Mouse (Mus musculus) heart, embryonic 15.5 days (tissue): ENCODE results near the gene Emsy. TPM values are rescaled to one million over a fixed set of nuclear protein-coding genes. Genes with fewer than 3 reads are reported as not detected.
A peak's percentile ranks its signal among the peaks of the same experiment; 100 is the strongest.

Source experiments
- ATAC-seq: fragments of 200-750 bp; cut with Nextera tagmentation; replicated peaks from 2 replicates; pipeline ENCODE4 v1.8.0; 2017; ENCODE audit warnings: low read depth, moderate TSS enrichment; ENCODE audit not compliant: insufficient number of reproducible peaks, insufficient read depth, low FRiP score
- H3K27ac ChIP-seq: fragments of 300-500 bp; sonication (generic); 2 replicates; pipeline ENCODE4 v1.5.1; 2015; ENCODE audit warnings: mild to moderate bottlenecking, inconsistent platforms
- H3K27me3 ChIP-seq: fragments of 300-500 bp; sonication (generic); 2 replicates; pipeline ENCODE4 v1.6.1; 2015; ENCODE audit warnings: inconsistent platforms
- H3K36me3 ChIP-seq: fragments of 300-500 bp; sonication (generic); 2 replicates; pipeline ENCODE4 v1.6.1; 2015; ENCODE audit warnings: mild to moderate bottlenecking, inconsistent platforms
- H3K4me1 ChIP-seq: fragments of 300-500 bp; sonication (generic); replicated peaks from 2 replicates; pipeline ENCODE4 v1.6.1; 2015; ENCODE audit warnings: inconsistent platforms
- H3K4me2 ChIP-seq: fragments of 300-500 bp; sonication (generic); 2 replicates; pipeline ENCODE4 v1.6.1; 2015; ENCODE audit warnings: inconsistent platforms, mild to moderate bottlenecking, moderate library complexity
- H3K4me3 ChIP-seq: fragments of 300-500 bp; sonication (generic); 2 replicates; pipeline ENCODE4 v1.5.1; 2015; ENCODE audit warnings: mild to moderate bottlenecking, inconsistent platforms
- H3K9ac ChIP-seq: fragments of 300-500 bp; sonication (generic); 2 replicates; pipeline ENCODE4 v1.6.1; 2015; ENCODE audit warnings: mild to moderate bottlenecking, inconsistent platforms
- H3K9me3 ChIP-seq: fragments of 300-500 bp; sonication (generic); replicated peaks from 2 replicates; pipeline ENCODE4 v1.6.1; 2016; ENCODE audit warnings: inconsistent platforms
- WGBS: fragments of 180-500 bp; shearing (Covaris S2); methylation state at CpG from one replicate; pipeline ENCODE4 v1.1.7; 2015; ENCODE audit warnings: mixed read lengths; 5-methylcytosine and 5-hydroxymethylcytosine counted together
- polyA plus RNA-seq: library from polyadenylated mRNA; unstranded; fragments of >200 nt; fragmentation: Nextera tagmentation; extraction: Ambion mirVana; gene quantifications from 2 replicates; pipeline ENCODE4 v1.2.1, GENCODE M21; 2015

The Emsy gene
- polyA plus RNA-seq, 1 experiment from 2014 or later, result 20.2 TPM

GRCm38 (mm10) chr7:98562186-98562585 is 94.4 kb downstream of the Emsy start:
- 72% methylated on average over 8 of the region's 8 CpGs for WGBS
- H3K27ac ChIP-seq, result no peak overlapping the region

GRCm38 (mm10) chr7:98561556-98562164 is 94.9 kb downstream of the Emsy start:
- Histone ChIP-seq H3K9ac (no peak overlapping the region), H3K4me1 (peaks cover 29% of the 10 kb centered on the region), H3K4me3 (no peak overlapping the region), H3K27me3 (no peaks in the 10 kb centered on the region), H3K27ac (no peak overlapping the region), H3K36me3 (no peaks in the 10 kb centered on the region), H3K9me3 (no peaks in the 10 kb centered on the region), H3K4me2 (no peak overlapping the region)
- no peak for ATAC-seq
- WGBS, result 77% methylated on average over 12 of the region's 12 CpGs

More at GRCm38 (mm10) chr7:98562186-98562585, 94.4 kb downstream of the Emsy start:
- H3K9me3 ChIP-seq, result no peaks in the 10 kb centered on the region
- H3K4me1 ChIP-seq, result peaks cover 24% of the 10 kb centered on the region
- H3K36me3 ChIP-seq, result no peaks in the 10 kb centered on the region
- H3K9ac ChIP-seq, result no peak overlapping the region
- H3K4me2 ChIP-seq, result no peak overlapping the region
- no peak for ATAC-seq
- no peaks in the 10 kb centered on the region for H3K27me3 ChIP-seq
- no peak overlapping the region for H3K4me3 ChIP-seq

GRCm38 (mm10) chr7:98558128-98558921 is 98.3 kb downstream of the Emsy start:
- H3K4me2 ChIP-seq, result no peak overlapping the region
- peaks cover 20% of the 10 kb centered on the region for H3K4me1 ChIP-seq
- H3K27me3 ChIP-seq, result no peaks in the 10 kb centered on the region
- H3K4me3 ChIP-seq, result no peak overlapping the region
- H3K9ac ChIP-seq, result no peak overlapping the region
- H3K27ac ChIP-seq, result no peak overlapping the region
- no peak for ATAC-seq
- H3K36me3 ChIP-seq, result no peaks in the 10 kb centered on the region
- 54% methylated on average over 9 of the region's 9 CpGs for WGBS
- no peaks in the 10 kb centered on the region for H3K9me3 ChIP-seq

- no peak overlapping the region for H3K9ac ChIP-seq
- WGBS, result 82% methylated on average over 6 of the region's 6 CpGs
- no peaks in the 10 kb centered on the region for H3K36me3 ChIP-seq
- no peak overlapping the region for H3K4me2 ChIP-seq
- H3K4me1 ChIP-seq, result peaks cover 23% of the 10 kb centered on the region
- no peak for ATAC-seq
- H3K4me3 ChIP-seq, result no peak overlapping the region
- no peaks in the 10 kb centered on the region for H3K9me3 ChIP-seq
- H3K27ac ChIP-seq, result no peak overlapping the region
- no peaks in the 10 kb centered on the region for H3K27me3 ChIP-seq
Observed at GRCm38 (mm10) chr7:98556767-98557394, 99.7 kb downstream of the Emsy start.

- H3K9ac ChIP-seq, result no peak overlapping the region
- no peaks in the 10 kb centered on the region for H3K27me3 ChIP-seq
- H3K4me3 ChIP-seq, result no peak overlapping the region
- no peaks in the 10 kb centered on the region for H3K36me3 ChIP-seq
- peaks cover 30% of the 10 kb centered on the region for H3K4me1 ChIP-seq
- peak overlapping the region; percentile 71 for H3K27ac ChIP-seq
- 40% methylated on average over 3 of the region's 3 CpGs for WGBS
- H3K9me3 ChIP-seq, result no peaks in the 10 kb centered on the region
- ATAC-seq, result no peak
- no peak overlapping the region for H3K4me2 ChIP-seq
Observed at GRCm38 (mm10) chr7:98551041-98551440, 105.5 kb downstream of the Emsy start.

- Histone ChIP-seq H3K4me2 (no peak overlapping the region), H3K9me3 (no peaks in the 10 kb centered on the region), H3K9ac (no peak overlapping the region), H3K27me3 (no peaks in the 10 kb centered on the region), H3K4me3 (no peak overlapping the region), H3K36me3 (no peaks in the 10 kb centered on the region), H3K27ac (peak overlapping the region; percentile 71), H3K4me1 (peaks cover 30% of the 10 kb centered on the region)
- 14% methylated on average over 2 of the region's 2 CpGs for WGBS
- ATAC-seq, result peak; percentile 54; the same call in 1 of the 2 replicates
Observed at GRCm38 (mm10) chr7:98550596-98550995, 106.0 kb downstream of the Emsy start.

- 25% methylated on average over 3 of the region's 3 CpGs for WGBS
- H3K27ac ChIP-seq, result peak overlapping the region; percentile 53
- no peak overlapping the region for H3K4me3 ChIP-seq
- peak; percentile 41; the same call in 1 of the 2 replicates for ATAC-seq
- H3K27me3 ChIP-seq, result no peaks in the 10 kb centered on the region
- H3K9ac ChIP-seq, result no peak overlapping the region
- H3K9me3 ChIP-seq, result no peaks in the 10 kb centered on the region
- H3K4me2 ChIP-seq, result no peak overlapping the region
- H3K36me3 ChIP-seq, result no peaks in the 10 kb centered on the region
- H3K4me1 ChIP-seq, result peaks cover 39% of the 10 kb centered on the region
Observed at GRCm38 (mm10) chr7:98548839-98549238, 107.7 kb downstream of the Emsy start.

GRCm38 (mm10) chr7:98544556-98544955 is 112.0 kb downstream of the Emsy start:
- H3K27me3 ChIP-seq, result no peaks in the 10 kb centered on the region
- 51% methylated on average over 3 of the region's 3 CpGs for WGBS
- H3K36me3 ChIP-seq, result no peaks in the 10 kb centered on the region
- ATAC-seq, result no peak
- H3K9ac ChIP-seq, result no peak overlapping the region
- H3K4me1 ChIP-seq, result peaks cover 24% of the 10 kb centered on the region
- no peak overlapping the region for H3K4me3 ChIP-seq
- H3K4me2 ChIP-seq, result no peak overlapping the region
- H3K27ac ChIP-seq, result no peak overlapping the region
- H3K9me3 ChIP-seq, result no peaks in the 10 kb centered on the region

GRCm38 (mm10) chr7:98543853-98544370 is 112.7 kb downstream of the Emsy start:
- 64% methylated on average over 11 of the region's 11 CpGs for WGBS
- no peak for ATAC-seq

GRCm38 (mm10) chr7:98542731-98543142 is 113.8 kb downstream of the Emsy start:
- Histone ChIP-seq H3K4me2 (no peak overlapping the region), H3K27ac (no peak overlapping the region), H3K4me3 (no peak overlapping the region), H3K4me1 (peaks cover 17% of the 10 kb centered on the region), H3K9ac (no peak overlapping the region), H3K36me3 (no peaks in the 10 kb centered on the region), H3K27me3 (no peaks in the 10 kb centered on the region), H3K9me3 (no peaks in the 10 kb centered on the region)
- no peak for ATAC-seq
- WGBS, result 54% methylated on average over 6 of the region's 6 CpGs

More at GRCm38 (mm10) chr7:98543853-98544370, 112.7 kb downstream of the Emsy start:
- Histone ChIP-seq H3K27me3 (no peaks in the 10 kb centered on the region), H3K4me1 (peaks cover 18% of the 10 kb centered on the region), H3K4me2 (no peak overlapping the region), H3K4me3 (no peak overlapping the region), H3K9ac (no peak overlapping the region), H3K27ac (no peak overlapping the region), H3K9me3 (no peaks in the 10 kb centered on the region), H3K36me3 (no peaks in the 10 kb centered on the region)

GRCm38 (mm10) chr7:98542267-98542666 is 114.3 kb downstream of the Emsy start:
- H3K4me3 ChIP-seq, result no peak overlapping the region
- H3K4me2 ChIP-seq, result no peak overlapping the region
- H3K4me1 ChIP-seq, result peaks cover 22% of the 10 kb centered on the region
- H3K9me3 ChIP-seq, result no peaks in the 10 kb centered on the region
- no peak for ATAC-seq
- H3K36me3 ChIP-seq, result no peaks in the 10 kb centered on the region
- 82% methylated on average over 3 of the region's 3 CpGs for WGBS
- no peak overlapping the region for H3K27ac ChIP-seq
- no peaks in the 10 kb centered on the region for H3K27me3 ChIP-seq
- no peak overlapping the region for H3K9ac ChIP-seq
